Mouse (Mus musculus): ENCODE results near the gene Gucy2d. TPM values are rescaled to one million over a fixed set of nuclear protein-coding genes. Genes with fewer than 3 reads are reported as not detected.
A peak's percentile ranks its signal among the peaks of the same experiment; 100 is the strongest.

Gene Gucy2d
- total RNA-seq, 2 experiments from 2014 or later = not detected

DNA sequence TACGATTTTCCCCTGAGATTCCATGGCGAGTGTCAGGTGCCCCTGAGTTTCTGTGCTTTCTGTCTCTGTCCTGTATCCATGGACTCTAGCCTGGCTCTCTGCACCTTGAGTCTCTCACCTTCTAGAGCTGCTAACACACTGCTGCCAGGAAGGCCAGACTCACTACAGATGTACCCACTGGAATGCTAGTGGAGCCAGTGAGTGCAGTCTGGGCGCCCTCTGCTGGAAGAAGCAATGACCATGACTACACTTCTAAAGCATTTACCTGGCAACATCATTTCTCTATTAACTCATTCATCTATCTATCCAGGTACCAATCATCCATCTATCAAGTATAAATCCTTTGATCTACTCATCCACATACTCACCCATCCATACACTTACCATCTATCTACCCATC is 9.4 kb upstream of the Gucy2d start:
- ATAC-seq (replicated peaks; ENCODE audit: low FRiP score, low TSS enrichment, poor library complexity, severe bottlenecking) = no peak

DNA sequence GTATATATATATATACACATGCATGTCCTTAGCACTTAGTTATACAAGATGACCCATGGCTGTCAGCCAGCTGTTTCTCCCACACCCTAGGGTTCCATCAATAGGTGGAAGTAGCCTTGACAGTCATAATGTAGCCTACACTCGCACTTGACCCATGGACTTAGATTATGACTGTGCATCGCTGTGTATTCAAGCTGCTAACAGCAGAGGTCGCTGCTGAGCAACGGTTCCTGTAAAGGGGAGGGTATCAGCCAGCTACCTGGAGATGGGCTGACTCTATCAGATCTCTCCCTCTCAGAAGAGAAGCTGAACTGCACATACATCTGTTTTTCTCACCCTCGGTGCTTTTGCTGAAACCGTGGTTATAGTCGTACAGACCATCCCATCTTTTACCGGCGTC is 2.6 kb upstream of the Gucy2d start:
- ATAC-seq (replicated peaks; ENCODE audit: low FRiP score, low TSS enrichment, poor library complexity, severe bottlenecking) = peak; percentile 64; the same call in 1 of the 2 replicates

DNA sequence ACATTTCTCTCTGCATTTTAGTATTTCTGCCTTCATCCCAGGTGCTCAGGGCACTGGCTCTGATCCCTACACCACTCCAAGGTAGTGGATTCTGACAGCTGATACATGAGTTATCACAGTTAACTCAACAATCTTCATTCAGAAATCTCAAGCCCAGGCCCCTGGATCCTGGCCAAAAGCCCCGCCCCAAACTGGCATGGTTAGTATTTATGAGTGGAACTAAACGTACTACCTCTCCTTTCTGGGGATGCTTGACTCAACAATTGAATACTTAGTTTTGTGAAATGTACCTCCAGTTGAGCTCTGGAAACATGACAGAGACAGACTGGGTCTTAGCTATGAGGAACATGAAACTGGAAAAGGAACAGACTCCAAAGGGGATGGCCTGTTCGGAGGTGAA is 6.7 kb downstream of the Gucy2d start:
- ATAC-seq (replicated peaks; ENCODE audit: low FRiP score, low TSS enrichment, poor library complexity, severe bottlenecking) = no peak

DNA sequence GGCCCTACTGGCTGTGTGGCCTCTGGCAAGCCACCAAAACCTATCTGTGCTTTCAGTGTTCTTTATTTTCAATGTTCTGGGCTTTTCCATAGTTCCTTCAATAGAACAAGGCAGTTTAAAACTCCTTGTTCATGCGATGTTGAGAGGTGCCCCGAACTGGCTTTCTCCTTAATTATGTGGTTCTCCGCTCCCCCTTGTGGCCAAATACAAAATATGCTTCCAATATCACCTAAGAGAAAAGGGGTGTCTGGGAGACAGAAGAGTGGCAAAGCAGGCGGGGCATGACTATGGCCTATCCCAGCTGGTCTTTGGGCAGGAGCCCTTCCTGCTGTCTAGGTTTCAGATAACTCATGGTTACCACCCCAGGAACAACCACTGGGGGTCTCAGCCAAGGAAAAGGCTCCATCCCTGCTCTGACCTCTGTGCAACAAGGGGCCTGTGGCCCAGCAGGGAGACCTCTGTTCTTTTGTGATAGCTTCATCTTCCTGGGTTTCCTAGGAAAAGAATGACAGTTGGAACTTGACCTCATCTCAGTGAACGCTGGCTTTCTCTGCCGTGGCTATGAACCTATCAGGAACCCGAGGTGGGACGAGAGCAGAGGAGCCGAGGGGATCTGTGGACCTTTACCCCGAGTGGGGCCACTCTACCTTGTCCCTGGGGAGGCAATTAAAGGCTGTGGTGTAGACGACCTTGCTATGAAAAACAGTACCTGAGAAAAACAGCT is 7.5 kb downstream of the Gucy2d start:
- peak; percentile 56; the same call in 1 of the 2 replicates for ATAC-seq (replicated peaks; ENCODE audit: low FRiP score, low TSS enrichment, poor library complexity, severe bottlenecking)

DNA sequence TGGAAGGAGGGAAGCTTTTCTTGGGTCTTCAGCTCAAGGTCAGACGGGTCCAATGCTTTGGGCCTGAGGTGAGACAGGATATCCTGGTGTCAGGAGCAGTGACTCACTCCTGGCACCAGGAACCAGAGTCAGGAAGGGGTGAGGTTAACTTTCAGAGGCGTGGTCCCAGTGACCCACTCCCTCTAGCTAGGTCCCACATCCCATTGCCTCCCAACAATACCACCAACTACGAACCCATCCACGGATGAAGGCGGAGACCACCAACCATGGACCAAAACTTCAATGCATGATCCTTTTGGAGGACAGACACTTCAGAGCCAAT is 8.1 kb downstream of the Gucy2d start:
- ATAC-seq (replicated peaks; ENCODE audit: low FRiP score, low TSS enrichment, poor library complexity, severe bottlenecking) = no peak

DNA sequence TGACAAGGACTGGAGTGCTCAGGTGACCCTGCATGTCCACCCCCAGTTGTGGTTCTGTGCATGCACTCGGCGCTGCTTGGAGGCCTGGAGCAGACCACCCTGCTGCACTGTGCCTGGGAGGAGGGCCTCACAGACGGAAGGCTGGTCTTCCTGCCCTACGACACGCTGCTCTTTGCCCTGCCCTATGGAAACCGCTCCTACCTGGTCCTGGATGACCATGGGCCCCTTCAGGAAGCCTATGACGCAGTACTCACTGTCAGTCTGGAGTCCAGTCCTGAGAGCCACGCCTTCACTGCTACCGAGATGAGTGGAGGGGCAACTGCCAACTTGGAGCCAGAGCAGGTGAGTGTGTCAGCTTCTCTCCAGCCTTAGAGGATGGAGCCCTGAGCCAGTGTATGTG is 9.5 kb downstream of the Gucy2d start:
- ATAC-seq (replicated peaks; ENCODE audit: low FRiP score, low TSS enrichment, poor library complexity, severe bottlenecking) = no peak

DNA sequence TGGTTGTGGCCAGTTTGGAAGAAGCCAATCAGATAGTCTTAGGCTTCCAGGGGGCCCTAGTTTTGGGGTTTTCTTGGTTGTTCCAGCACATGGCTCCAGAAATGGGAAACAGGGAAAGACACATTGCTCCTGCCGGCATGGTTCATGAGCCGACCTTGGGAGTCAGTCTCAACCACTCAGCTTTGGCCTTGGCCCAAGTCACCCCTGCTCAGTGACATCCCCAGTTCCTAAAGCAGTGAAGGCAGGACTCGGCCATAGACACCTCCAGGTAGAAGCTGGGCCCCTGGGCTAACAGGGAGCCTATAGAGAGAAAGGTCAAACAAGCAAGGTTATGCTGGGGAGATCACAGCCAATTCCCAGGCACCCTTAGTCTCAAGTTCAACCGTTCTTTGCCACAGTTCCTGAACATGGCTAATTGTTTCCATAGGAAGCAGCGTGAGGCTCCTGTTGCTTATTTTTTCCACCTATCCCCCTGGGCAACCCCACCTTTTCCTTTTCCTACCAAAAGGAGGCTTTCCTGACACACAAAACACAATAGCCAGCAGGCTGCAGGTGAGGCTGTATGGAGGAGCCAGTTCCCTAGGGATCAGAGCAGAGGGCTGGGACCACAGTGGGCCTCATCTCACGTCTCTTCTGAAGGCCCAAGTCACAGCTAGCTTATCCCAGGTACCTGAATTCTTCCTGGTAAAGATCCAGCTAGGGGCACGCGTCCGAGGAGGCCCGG is 14.3 kb downstream of the Gucy2d start:
- ATAC-seq (replicated peaks; ENCODE audit: low FRiP score, low TSS enrichment, poor library complexity, severe bottlenecking) = no peak

DNA sequence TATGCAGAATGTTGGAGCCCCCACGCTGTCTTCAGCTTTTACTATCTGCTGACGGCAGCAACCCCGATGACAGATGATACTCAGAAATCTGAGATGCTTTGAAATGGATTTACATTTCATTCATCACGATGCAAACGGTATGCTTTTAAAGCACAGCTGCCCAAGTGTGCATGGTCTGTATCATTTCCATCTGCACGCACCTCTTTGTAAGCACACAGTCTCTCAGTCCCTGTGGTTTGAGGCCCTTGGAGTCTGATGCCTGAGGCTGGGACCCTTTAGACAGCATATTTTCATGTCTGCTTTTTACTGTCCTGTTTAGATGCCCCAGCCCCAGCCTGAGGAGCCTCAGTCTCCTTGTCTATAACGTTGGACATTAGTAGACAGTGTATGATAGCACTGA is 20.1 kb downstream of the Gucy2d start:
- ATAC-seq (replicated peaks; ENCODE audit: low FRiP score, low TSS enrichment, poor library complexity, severe bottlenecking) = no peak

DNA sequence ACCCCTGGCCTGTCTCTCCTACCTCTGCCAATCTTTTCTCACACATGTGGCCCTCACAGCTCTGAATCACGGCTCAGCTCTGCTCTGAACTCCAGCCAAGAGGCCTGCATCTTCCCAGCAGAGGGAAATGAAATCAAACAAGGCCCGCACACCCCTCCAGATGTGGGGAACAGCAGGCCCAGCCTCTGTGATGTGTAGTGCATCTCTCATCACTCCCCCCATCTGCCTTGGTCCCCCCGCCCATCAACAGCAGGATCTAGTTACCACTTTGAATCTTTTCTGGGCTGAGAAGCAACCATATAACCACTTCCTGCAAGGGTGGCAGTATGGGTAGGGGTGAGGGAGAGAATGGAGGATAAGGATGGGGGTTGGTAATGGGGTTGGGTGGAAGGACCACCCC is 28.9 kb downstream of the Gucy2d start:
- ATAC-seq (replicated peaks; ENCODE audit: low FRiP score, low TSS enrichment, poor library complexity, severe bottlenecking) = no peak

DNA sequence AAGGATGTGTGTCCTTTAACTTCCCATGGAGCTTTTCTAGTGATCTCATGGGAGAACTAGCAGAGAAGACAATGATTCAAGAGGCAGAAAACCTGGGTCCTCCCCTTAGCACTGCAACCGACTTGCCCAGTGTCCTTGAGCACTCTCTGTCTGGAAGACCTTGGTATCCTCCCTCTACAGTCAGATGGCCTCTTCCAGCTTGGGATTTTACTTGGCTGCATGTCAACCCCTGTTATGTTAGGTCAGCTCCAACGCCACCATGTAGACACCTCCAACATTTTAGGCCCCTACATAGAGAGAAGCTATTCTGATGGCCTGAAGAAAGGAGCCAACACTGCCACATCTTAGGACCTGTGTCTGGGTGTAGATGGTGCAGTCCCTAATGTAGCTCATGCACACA is 32.3 kb downstream of the Gucy2d start:
- no peak for ATAC-seq (replicated peaks; ENCODE audit: low FRiP score, low TSS enrichment, poor library complexity, severe bottlenecking)

DNA sequence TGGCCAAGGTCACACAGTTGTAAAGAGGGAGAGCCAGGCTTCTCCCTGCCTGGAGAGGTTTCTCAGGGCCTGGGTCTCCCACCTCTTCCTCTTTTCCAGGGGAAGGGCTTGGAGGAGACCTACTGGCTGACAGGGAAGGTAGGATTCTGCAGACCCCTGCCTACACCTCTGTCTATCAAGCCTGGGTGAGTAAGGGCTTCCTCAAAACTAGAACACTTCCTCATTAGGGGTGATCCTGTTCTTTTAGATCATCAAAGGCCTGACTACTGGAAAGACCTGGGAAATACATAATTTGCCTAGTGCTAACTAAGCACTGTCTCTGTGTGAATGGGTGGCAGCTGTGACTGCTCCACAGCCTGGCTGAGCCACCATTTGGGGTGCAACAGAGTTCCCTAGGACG is 34.3 kb downstream of the Gucy2d start:
- no peak for ATAC-seq (replicated peaks; ENCODE audit: low FRiP score, low TSS enrichment, poor library complexity, severe bottlenecking)

DNA sequence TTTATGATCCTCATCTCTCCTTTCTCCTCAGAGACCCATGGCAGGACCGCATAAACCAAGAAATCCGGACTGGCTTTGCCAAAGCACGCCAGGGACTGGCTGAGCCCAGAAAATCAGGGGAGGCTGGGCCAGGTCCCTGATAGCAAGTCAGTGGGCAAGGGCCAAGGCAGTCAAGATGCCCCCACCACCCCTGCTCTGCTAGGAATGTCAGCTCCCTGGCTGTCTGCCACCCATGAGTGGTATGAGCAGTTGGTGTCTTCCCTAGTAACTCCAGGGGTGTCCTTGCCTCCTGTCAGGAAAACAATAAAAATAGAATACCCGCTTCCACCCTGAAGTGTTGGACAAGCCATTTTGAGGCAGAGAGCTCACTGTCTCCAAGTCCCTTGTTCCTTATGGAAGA is 36.9 kb downstream of the Gucy2d start:
- no peak for ATAC-seq (replicated peaks; ENCODE audit: low FRiP score, low TSS enrichment, poor library complexity, severe bottlenecking)

DNA sequence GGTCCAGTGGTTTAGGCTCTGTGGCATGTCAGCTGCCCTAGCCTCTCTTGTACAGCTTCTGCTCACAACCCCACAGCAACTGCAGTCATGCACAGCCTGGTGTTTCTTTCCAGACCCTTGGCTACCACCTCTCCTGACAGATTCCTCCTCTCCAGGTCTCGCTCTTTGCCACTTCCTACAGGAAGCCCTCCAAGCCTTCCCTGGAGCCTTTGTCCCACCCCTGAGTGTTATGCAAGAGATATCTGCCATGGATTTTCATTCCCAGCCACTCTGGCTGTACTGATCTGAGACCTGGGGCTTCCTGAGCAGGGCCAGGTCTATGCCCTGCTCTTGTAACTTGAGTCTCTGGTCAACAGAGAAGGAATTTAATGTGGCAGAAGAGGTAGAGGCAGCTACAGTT is 40.3 kb downstream of the Gucy2d start:
- no peak for ATAC-seq (replicated peaks; ENCODE audit: low FRiP score, low TSS enrichment, poor library complexity, severe bottlenecking)

DNA sequence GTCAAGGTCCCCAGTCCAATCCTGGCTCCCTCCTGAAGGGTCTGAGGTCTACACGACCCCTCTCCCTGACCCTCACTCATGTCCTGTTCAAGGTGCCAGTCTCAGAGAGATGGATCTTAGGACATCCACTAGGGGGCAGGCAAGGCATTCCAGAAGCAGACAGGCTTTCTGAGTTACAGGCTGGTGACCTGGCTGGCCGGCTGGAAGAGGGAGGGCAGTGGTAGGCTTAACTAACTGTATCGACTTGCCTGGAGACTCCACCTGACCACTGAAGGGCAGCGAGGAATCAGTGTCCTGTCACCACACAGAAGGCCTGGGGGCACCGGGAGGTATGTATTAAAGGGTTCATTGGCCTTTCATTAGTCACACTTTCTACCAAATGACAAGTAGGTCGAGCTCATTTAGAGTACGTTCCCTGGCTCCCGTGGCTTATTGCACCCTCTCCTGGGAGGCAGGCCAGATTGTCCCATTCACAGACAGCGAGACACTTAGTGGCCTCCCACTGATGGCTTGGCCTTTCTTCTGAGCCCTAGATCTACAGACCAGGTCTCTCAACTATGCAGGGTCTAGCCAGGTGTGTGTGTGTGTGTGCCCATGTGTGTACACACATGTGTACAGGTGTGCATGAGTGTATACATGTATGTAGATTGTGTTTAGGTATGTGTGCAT is 41.0 kb downstream of the Gucy2d start:
- ATAC-seq (replicated peaks; ENCODE audit: low FRiP score, low TSS enrichment, poor library complexity, severe bottlenecking) = peak; percentile 75

DNA sequence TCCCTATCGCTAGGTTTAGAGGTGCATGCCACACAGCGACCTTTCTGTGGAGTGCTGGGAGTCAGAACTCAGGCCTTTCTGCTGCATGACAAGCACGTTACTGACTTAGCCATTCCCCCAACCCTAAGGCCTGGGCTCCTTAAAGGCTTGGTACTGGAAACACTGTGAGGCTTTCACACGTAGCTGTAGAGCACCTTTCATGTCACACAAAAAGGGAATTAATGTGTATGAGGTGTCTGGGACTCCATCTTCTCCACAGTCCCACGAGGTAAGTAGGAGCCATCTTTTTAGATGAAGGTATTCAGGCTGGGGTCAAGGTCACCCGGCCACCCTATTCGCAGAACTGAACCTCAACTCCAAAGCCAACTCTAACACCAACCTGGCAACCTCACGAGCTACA is 41.6 kb downstream of the Gucy2d start:
- ATAC-seq (replicated peaks; ENCODE audit: low FRiP score, low TSS enrichment, poor library complexity, severe bottlenecking) = no peak

DNA sequence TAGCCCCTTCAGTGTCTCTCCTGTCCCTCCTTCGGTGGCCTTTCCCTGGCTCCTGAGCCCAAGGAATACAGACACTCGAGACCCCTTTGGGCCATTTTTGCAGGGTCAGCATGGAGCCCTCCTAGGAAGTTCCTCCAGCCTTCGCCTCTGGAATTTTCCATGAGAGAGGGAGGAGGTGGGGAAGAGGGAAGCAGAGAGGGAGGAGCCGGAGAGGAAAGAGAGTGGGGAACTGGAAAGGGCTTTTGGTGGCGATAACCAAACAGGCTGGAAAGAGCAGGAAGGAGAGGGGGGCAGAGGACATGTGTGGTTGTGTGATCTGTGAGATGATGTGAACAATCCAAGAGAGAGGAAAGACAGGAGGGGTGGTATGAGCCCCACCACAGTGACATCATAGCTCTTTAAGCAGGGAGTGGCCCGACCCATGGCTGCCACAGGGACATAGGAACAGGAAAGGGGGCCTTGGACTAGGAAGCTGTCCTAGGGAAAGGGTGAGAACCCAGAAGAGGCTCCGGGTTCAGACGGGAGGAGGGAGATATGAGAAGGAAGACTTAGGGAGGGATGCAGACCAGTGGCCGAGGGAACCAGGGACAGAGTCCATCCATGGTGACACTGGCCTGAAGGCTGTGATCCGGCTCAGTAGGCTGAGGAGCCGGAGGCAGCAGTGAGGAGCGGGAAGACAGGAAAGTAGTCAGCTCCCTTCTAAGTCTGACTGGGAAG is 42.5 kb downstream of the Gucy2d start:
- ATAC-seq (replicated peaks; ENCODE audit: low FRiP score, low TSS enrichment, poor library complexity, severe bottlenecking) = no peak

DNA sequence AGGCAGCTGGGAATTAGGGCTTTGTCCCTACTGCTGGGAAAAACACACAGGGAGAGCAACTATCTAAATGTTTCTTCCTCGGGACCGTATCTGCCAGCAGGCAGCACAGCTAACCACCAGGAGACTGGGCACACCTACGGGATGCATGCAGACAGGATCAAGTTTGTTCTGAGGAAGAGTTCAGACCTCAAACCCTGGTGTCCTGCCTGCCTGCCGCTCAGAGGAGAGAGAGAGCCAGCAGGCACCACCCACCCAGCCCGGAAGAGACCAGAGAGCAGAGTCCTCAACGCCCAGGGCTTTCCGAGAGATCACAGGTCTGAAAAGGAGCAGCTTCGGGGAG is 43.0 kb downstream of the Gucy2d start:
- no peak for ATAC-seq (replicated peaks; ENCODE audit: low FRiP score, low TSS enrichment, poor library complexity, severe bottlenecking)

DNA sequence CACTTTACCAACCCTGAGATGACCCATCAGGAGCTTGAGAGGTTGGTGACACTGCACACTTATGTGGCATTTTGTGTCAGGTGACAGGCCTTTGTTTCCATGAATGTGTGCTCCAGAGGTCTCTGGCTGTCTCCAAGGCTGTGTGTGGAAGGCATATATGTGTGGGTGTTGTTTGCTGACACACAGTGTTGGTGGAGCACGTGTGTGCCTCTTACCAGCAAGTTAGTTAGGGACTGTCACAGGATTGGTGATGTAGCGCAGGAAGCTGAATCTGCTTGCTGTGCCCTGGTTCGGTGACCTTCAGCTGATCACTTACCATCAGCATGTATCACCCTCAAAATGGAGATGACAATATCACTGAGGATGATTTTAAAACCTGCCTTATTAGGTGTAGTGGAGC is 44.7 kb downstream of the Gucy2d start:
- ATAC-seq (replicated peaks; ENCODE audit: low FRiP score, low TSS enrichment, poor library complexity, severe bottlenecking) = no peak

DNA sequence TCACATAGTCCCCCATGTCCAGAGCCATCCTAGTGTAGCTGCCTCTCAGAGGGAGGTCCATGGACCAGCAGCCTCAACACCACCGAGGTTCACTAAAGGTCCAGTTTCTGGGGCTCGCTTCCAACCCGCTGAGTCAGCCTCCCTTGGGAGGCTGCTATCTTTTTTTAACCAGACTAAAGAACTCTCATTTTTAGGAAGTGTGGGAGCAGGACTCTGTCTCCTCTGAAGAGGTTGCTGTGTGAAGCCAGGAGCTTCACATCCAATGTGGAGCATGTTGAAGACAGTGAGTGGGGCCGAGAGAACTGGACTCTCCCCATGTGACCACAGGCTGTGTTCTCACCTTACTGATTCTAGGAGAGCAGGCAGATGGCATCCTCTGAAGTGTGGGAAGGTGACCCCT is 45.3 kb downstream of the Gucy2d start:
- no peak for ATAC-seq (replicated peaks; ENCODE audit: low FRiP score, low TSS enrichment, poor library complexity, severe bottlenecking)

DNA sequence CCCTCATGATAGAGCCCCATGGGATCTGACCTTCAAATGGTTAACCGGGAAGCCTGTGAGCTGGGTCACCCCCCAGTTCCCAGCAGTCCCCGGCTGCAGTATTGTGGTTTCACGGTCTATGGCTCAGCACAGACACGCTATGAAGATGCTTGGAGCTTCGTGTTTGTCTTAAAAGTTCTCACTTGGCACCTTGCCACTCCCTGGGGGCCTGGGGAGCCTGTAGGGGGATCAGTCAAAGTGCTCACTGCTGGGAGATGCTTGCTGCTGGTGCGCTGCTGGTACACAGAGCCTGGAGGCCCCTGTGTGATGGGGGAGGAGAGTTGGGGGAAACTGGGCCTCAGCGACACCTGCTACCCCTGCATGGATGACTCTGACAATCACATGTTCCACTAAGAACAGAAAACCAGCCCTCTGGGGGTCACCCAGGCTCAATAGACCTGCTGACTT is 46.3 kb downstream of the Gucy2d start:
- no peak for ATAC-seq (replicated peaks; ENCODE audit: low FRiP score, low TSS enrichment, poor library complexity, severe bottlenecking)

Data from megakaryocyte-erythroid progenitor cell, adult 5-6 weeks (primary cell).